Mouse (Mus musculus) liver, embryonic 14.5 days (tissue): ENCODE results near the gene Pcnp.

Source experiments
- CTCF ChIP-seq: IDR thresholded peaks from 2 replicates; pipeline ENCODE4 v1.5.1; 2016; ENCODE audit warnings: antibody characterized with exemption, low read depth, control low read depth
- EP300 ChIP-seq: IDR thresholded peaks from 2 replicates; pipeline ENCODE4 v1.6.1; 2016; ENCODE audit warnings: antibody characterized with exemption, low read depth

DNA sequence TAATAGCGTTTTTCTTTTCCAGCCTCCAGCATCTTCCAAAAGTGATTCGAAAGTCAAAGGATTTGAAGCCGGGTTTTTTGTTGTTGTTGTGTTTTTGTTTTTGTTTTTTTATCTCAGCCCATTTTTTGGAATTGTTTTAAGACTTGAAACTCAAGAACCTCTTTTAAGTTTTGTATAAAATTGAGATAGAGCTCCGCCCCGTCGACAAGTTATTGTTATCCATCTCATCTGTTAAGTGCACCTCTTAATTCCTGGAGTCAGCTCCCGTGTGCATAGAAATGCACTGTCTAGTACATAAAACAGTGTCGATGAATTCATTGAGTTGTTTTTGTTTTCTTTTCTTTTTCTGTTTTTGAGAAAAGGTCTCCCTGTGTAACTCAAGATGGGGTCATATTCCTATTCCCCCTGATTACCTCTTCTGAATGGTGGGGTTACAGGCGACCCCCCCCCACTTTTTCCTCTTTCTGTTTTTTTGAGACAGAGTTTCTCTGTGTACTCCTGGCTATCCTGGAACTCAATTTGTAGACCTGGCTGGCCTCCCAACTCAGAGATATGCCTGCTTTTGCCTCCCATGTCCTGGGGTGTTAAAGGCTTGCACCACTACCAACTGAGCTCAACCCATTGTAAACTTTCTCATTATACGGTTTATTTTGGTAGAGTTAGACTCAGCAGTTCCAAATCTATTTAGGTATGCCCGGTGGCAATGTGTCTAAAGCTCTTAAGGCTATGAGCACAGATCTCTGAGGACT lies 46.8 kb upstream of the Pcnp start:
- TF ChIP-seq CTCF (no peak), EP300 (no peak)
